Mouse (Mus musculus) adrenal gland, adult (tissue): ENCODE measurements around the gene Syndig1.

Experiments used
- DNase-seq, 2 experiments: peaks; one replicate each; pipeline ENCODE4 v3.0.0; 2022 to 2023; ENCODE audit warnings: low spot score in 1 of 2; ENCODE audit not compliant: inconsistent age in 2 of 2

The Syndig1 gene

DNA sequence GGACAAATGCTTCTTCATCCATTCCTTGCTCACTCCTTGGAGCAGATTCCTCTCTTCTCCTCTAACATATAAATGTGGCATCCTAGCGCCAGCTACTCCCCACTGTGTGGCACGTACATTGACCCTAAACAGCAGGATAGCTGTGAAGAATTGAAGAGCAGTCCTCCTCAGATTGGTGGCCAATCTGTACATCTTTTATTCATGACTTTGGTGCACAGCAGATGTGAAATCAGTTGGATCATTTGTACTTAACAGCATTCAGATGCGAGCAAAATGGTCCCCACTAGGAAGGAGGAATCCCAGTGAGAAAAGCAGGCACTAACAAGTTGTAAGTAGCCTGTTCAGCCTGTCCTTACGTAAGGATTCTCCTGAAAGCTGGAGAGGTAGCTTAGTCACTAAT is 142.0 kb downstream of the Syndig1 start:
- DNase-seq = no peak

DNA sequence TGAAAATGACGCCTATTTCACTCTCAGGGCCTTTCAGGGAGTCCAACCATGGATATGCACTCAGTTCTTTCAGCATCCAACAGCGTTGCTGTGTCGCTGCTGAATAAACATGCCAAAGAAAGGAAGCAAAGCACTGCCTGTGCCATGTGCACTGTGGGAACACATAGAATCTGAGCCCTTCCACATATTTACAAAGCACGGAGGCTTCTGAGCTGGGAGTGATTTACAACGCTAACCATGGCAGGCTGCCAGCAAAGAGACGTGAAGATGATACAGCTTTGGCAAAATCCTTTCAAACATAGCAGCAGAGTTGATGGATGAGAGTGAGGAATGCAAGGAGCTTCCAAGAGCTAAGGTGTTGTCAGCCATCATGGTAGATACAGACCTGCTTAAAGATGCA is 144.6 kb downstream of the Syndig1 start:
- DNase-seq = peak; percentile 80 to 87

DNA sequence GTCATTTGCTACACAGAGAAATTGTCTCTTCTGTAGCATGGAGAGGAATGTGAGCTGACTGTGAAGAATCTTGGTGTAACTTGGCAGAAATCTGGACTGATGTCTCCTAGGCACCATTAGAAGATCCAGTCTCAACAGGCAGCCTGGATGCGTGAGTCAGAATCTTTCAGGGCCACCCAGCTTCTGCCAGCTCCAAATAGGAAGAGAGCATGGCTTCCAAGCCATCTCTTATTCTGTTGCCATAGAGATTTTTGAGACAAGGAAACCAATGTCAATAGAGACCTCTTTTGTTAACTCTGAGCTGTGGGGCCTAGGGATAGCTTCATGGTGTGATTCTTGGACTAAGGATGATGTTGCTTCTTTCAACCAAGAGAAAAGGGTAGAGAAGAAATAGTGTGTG is 151.4 kb downstream of the Syndig1 start:
- DNase-seq = peak; percentile 31 to 66

- no peak for DNase-seq
Observed at GRCm38 (mm10) chr2:149982466-149982865, 153.5 kb downstream of the Syndig1 start.

DNA sequence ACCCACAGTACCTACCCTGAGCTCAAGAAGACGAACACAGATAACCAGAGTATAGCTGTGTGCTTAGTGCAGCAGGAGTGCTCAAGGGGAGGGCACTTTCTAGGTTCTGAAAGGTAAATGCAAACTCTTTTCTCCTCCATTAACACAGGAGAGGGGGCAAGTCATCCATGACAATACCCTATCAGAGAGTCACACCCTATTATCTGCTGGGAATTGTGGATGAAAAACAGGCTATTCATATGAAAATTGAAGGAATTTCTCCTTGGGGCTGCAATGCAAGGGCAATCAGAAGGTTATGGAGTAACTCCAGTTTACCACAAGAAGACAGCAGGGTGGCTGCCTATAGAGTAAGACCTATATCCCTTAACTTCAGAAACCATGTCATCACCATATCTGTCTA is 154.1 kb downstream of the Syndig1 start:
- no peak for DNase-seq

GRCm38 (mm10) chr2:149987610-149988009 is 158.6 kb downstream of the Syndig1 start:
- peak in 1 of 2 experiments; percentile 10 for DNase-seq

DNA sequence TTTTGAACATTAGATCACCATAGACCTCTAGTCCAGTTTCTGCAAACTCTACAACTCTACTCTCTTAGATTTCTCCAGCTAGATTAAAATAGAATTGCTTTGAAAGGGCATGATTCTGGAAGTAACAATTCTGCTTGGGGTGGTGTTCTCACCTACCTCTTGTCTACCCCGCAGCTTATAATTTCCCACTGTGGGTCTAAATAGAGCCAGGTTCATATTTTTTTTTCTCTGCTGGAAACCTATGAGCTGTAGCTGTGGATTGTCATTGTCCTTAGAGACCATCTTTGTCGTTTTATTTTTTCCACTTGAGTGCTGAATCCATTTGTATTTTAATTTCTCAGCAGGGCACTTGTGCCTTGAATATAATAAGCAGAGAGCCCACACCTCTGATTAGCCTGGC is 162.5 kb downstream of the Syndig1 start:
- no peak for DNase-seq

DNA sequence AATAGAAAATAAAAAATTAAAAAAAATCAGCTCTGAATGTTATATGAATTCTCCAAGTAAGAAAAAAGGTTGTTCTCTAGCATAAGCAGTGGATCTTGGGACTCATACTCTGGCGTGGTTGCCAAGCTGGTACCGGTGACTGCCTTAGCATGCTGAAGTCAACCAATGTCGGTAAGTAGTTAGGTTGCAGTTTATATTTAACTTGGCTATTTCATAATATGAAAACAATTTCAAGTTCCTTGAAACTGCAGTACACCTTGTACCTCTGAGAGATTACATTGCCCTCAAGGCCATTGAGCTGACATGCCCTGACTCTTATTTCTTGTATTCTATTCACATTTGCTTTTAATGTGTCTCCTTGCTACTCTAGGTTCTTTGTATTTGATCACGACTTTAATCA is 163.9 kb downstream of the Syndig1 start:
- DNase-seq = no peak

DNA sequence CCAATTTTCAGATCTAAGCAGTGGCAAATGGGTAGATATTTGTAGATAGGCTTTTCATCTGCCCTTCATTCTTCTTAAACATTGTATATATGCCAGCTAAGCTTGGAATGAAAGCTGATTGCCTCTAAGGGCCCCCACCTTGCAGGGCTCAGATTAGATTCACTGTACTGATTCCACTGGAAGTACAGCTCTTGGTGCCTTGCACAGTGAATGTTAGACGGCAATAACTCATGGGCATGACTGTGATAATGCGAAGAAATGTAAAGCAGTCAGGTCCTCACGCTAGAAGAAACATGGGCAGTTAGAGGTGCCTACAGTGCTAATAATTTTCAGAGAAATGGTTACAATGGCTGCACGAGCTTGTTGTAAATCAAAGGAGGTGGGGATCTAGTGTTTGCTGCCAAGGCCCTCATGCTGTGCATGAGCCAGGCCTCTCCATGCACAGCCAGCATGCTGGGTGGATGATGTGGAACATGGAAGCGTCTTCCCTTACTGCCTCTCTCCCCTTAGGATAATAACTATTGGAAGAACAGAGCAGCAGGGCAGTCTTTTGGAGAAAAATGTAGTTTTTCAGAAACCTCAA is 167.5 kb downstream of the Syndig1 start:
- no peak for DNase-seq

DNA sequence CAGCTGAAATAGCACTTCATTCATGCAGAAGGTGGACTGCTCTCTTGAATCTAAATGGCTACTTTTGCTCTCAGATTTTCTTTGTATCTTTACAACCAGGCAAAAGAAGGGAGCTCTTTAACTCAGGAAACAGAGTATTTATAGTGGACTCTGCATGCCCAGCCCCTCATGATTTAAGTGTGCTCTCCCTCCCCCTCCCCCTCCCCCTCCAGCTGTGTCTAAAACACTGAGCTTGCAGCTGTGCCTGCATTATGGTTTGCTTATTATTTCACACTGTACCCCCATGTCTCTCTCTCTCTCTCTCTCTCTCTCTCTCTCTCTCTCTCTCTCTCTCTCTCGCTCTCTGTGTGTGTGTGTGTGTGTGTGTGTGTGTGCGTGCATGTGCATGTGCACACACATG is 168.6 kb downstream of the Syndig1 start:
- DNase-seq = no peak

GRCm38 (mm10) chr2:149998373-149999108 is 169.5 kb downstream of the Syndig1 start:
- DNase-seq = no peak

DNA sequence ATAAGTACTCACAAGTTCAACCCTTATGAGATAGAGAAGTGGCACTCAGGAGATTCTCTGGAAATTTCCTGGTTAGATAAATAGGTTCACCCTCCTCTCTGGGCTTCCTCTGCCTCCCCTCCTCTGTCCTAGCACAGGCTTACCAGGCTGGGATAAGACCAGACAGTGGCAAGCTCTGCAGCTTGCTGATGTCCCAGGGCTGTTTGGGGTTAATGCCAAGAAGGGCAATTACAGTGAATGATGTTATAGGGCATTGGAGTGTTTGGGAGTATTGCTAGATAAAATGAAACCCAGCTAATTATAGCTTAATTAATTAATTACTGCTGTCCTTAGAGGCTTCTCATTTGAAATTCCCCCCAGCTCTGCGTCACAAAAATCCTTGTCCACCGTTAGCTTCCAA is 171.6 kb downstream of the Syndig1 start:
- no peak for DNase-seq

DNA sequence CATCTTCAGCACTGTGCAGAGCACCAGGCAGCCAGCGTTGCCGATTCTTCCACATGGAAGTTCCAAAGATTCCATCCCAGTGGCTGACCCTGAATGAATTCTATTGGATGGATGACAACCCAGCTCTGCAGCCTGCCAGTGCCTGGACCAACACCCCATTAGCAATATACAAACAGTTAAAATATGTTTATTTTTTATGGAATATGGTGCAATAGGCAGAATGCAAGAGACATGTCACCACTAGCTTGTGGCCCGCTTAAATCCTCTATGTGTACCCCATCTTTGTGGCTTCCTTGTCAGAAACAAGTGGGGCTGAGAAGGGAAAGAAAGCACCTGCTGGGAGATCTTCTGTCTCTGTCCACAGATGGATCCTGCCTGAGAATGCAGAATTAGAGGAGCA is 174.5 kb downstream of the Syndig1 start:
- DNase-seq = no peak

DNA sequence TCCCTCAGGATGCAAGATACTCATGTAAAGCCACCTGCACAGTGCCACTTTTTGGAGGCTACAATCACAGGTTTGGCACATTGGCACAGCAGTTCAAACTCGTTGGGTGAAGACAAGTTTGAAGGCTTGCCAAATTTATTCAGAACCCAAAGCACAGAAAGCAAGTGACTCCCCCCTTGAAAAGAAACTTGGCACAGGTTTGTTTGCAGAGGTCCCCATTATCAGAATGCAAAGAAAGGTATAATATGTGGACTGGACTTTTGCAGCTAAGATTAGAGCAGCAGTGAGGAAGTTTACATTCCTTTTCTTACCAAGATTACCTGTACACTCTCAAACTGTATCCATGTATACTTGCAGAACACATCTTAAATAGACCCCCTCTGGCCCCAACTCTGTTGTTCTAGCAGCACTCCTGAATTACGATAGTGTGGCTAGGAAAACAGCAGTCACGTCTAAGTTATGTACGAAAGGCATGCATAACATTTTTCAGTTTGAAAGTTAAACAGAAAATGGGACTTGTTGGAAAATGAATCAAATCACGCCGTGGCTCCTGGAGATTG is 183.9 kb downstream of the Syndig1 start:
- no peak for DNase-seq

DNA sequence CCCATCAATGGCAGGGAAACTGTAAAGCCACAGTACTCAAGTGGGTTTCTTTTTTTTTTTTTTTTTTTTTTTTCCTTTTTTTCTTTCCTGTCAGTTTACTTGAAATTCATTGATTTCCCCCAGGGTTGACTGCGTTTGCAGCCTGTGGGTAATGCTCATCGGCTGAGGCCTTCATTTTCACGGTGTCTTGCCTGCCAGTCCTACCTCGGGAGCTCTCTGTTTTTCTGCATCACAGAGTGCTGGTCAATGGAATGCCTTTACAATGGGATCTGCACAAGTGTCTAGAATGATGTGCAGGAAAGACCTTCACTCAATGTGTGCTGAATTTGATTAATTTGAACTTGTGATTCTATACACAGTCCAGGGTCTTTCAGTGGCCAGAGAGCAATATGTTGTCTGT is 184.8 kb downstream of the Syndig1 start:
- no peak for DNase-seq

DNA sequence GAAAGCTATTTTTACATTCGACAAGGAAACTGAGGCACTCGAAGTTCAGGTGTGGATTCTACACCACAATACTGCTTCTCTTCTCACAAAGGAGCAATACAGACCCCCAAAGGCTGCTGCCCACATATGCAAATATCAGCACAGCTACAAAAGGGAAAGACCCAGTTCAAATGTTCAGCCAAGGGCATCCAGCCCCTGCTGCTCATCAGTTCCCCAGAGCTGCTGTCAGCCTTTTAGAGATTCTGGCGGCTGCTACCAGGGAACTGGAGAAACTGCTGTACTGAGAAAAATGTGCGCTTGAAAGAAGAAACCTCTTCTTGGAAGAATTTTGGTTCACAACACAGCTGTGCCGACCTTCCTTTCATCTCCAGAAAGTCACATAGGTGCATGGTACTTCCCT is 187.3 kb downstream of the Syndig1 start:
- DNase-seq = no peak

GRCm38 (mm10) chr2:150020706-150021105 is 191.7 kb downstream of the Syndig1 start:
- peak; percentile 63 to 89 for DNase-seq

- peak; percentile 34 to 87 for DNase-seq
Observed at GRCm38 (mm10) chr2:150023873-150024339, 194.9 kb downstream of the Syndig1 start.

DNA sequence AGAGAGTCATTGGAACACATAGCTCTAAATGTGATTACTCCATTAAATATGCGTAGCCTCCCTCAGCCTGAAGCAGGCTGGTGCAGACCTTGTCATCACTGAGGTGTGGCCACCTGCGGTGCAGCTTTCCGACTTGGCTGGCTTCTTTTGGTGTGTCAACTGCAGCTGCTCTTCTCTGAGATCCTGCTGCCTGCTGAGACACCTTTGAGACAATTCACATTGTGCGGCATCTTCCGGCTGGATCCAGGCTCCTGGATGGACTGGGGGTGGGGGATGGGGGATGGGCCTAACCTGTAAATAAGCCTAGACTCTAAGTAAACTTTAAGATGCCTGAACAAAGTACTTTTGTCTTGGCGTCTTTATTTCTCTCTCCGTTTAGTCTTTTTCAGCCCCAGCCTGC is 214.5 kb downstream of the Syndig1 start:
- no peak for DNase-seq
